Mouse (Mus musculus) stomach, postnatal 0 days (tissue): ENCODE data around the gene Mpz.
"Not testable (repeated sequence)": the region's sequence is repeated elsewhere in the genome, so short reads cannot be mapped to it uniquely, and the experiment has no call there.

Experiments
- CTCF ChIP-seq: IDR thresholded peaks from 2 replicates; pipeline ENCODE4 v1.5.1; 2016; ENCODE audit warnings: antibody characterized with exemption, low read depth, mild to moderate bottlenecking, moderate library complexity
- EP300 ChIP-seq: optimal IDR thresholded peaks from 2 replicates; pipeline ENCODE3; 2016; ENCODE audit warnings: antibody characterized with exemption

GRCm38 (mm10) chr1:171137486-171138155 lies 12.9 kb upstream of the Mpz start:
- TF ChIP-seq CTCF, EP300: not testable (repeated sequence)
